Mouse (Mus musculus) urinary bladder, postnatal 25 days (tissue): ENCODE results near the gene Dapk3.
A peak's percentile ranks its signal among the peaks of the same experiment; 100 is the strongest.

Source experiments
- DNase-seq: peaks from one replicate; pipeline ENCODE4 v3.0.0; 2022; ENCODE audit warnings: low spot score

Dapk3 gene

DNA sequence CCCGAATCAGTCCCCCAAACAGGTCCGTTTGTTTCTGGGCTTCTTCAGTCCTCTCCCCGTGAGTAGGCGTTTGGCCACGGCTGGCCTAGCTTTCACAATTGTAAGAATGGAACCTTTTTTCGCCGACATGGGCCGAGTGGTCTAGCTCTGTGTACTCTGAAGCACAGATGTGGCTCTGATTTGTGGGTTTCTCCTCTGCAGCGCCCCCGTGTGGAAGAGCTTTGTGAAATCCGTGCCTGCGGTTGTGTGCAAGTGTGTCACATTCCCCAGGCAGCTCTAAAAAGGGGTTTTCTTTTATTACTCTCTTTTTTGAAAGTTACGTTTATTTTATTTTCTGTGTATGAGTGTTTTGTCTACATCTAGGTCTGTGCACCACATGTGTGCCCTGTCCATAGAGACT, 58.1 kb downstream of the Dapk3 start:
- peak; percentile 54 for DNase-seq

DNA sequence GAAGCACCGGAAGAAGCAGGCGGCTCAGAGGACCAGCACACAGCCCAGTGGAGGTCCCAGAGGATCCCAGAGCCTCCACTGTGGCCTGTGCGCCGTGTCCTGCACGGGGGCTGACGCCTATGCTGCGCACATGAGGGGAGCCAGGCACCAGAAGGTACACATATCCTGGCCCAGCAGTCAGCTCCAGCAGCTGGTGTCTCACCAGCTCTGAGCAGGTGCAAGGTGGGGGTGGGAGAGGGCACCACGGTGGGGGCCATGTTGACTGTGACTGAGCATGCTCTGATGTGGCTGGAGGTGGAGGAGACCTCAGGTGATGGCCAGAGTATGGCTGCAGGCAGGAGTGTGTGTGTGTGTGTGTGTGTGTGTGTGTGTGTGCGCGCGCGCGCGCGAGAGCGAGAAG, 59.2 kb downstream of the Dapk3 start:
- no peak for DNase-seq
